Mouse (Mus musculus) intestine, embryonic 14.5 days (tissue): ENCODE results near the gene Kcnb1. TPM values are rescaled to one million over a fixed set of nuclear protein-coding genes. Genes with fewer than 3 reads are reported as not detected.
"Not testable (repeated sequence)": the region's sequence is repeated elsewhere in the genome, so short reads cannot be mapped to it uniquely, and the experiment has no call there.

ENCODE experiments used
- ATAC-seq: fragments of 200-750 bp; cut with Nextera tagmentation; replicated peaks from 2 replicates; pipeline ENCODE4 v1.8.0; 2017; ENCODE audit warnings: low read depth, moderate number of reproducible peaks, moderate TSS enrichment, moderate library complexity; ENCODE audit not compliant: low FRiP score, low TSS enrichment
- DNase-seq: peaks from one replicate; pipeline ENCODE4 v3.0.0-alpha.2; 2018; ENCODE audit warnings: low spot score
- H3K27ac ChIP-seq: fragments of 300-500 bp; sonication (generic); 2 replicates; pipeline ENCODE4 v1.5.1; 2014; ENCODE audit warnings: low read depth, mild to moderate bottlenecking, control low read depth
- H3K27me3 ChIP-seq: fragments of 300-500 bp; sonication (generic); replicated peaks from 2 replicates; pipeline ENCODE4 v1.6.1; 2014; ENCODE audit warnings: low read length, control low read depth; ENCODE audit not compliant: control insufficient read depth, insufficient read depth
- H3K36me3 ChIP-seq: fragments of 300-500 bp; sonication (generic); 2 replicates; pipeline ENCODE4 v1.6.1; 2014; ENCODE audit warnings: low read length, control low read depth; ENCODE audit not compliant: control insufficient read depth, insufficient read depth
- H3K4me1 ChIP-seq: fragments of 300-500 bp; sonication (generic); replicated peaks from 2 replicates; pipeline ENCODE4 v1.6.1; 2014; ENCODE audit warnings: low read length, control low read depth, mixed read lengths; ENCODE audit not compliant: control insufficient read depth, insufficient read depth
- H3K4me2 ChIP-seq: fragments of 300-500 bp; sonication (generic); 2 replicates; pipeline ENCODE4 v1.6.1; 2014; ENCODE audit warnings: low read length
- H3K4me3 ChIP-seq: fragments of 300-500 bp; sonication (generic); 2 replicates; pipeline ENCODE4 v1.5.1; 2014; ENCODE audit warnings: low read depth, low read length, control low read depth, mixed read lengths
- H3K9ac ChIP-seq: fragments of 300-500 bp; sonication (generic); 2 replicates; pipeline ENCODE4 v1.6.1; 2014; ENCODE audit warnings: mild to moderate bottlenecking, low read length
- H3K9me3 ChIP-seq: fragments of 300-500 bp; sonication (generic); 2 replicates; pipeline ENCODE4 v1.6.1; 2016; ENCODE audit warnings: low read length, control low read depth; ENCODE audit not compliant: control insufficient read depth
- WGBS: fragments of 180-500 bp; shearing (Covaris S2); extraction: QIAGEN DNeasy Blood & Tissue Kit; methylation state at CpG from one replicate; pipeline ENCODE4 v1.1.7; 2014; 5-methylcytosine and 5-hydroxymethylcytosine counted together
- polyA plus RNA-seq: library from polyadenylated mRNA; unstranded; fragments of >200 nt; fragmentation: Nextera tagmentation; extraction: Ambion mirVana; gene quantifications from 2 replicates; pipeline ENCODE4 v1.2.1, GENCODE M21; 2014

The Kcnb1 gene
- polyA plus RNA-seq, 1 experiment from 2014 or later: 1.9 TPM

DNA sequence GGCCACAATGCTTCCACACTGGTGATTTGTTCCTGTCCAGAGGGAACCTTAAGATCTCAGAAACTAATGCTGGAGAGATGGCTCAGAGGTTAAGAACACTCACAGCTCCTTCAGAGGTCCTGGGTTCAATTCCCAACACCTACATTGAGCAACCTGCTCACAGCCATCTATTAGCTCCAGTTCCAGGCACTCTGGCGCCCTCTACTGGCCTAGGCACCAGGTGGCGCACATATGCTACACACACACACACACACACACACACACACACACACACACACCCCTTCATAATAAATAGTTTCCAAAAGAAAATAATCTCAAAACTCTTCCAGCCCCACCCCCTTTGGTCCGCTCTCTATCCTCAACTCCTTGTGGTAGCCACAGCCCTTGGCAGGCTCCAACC lies 23.1 kb upstream of the Kcnb1 start:
- Histone ChIP-seq H3K9ac (no peak overlapping the region), H3K9me3 (no peaks in the 10 kb centered on the region), H3K27ac (no peak overlapping the region), H3K4me3 (no peak overlapping the region), H3K36me3 (0 out of 2 replicates have a peak, but pooled peaks cover 7% of the 10 kb centered on the region), H3K4me2 (no peak overlapping the region), H3K27me3 (no peaks in the 10 kb centered on the region), H3K4me1 (no peaks in the 10 kb centered on the region)
- WGBS: 97% methylated on average over 3 of the region's 3 CpGs
- no peak for DNase-seq
- no peak for ATAC-seq

GRCm38 (mm10) chr2:167212551-167212950 lies 22.6 kb upstream of the Kcnb1 start:
- ATAC-seq: no peak

DNA sequence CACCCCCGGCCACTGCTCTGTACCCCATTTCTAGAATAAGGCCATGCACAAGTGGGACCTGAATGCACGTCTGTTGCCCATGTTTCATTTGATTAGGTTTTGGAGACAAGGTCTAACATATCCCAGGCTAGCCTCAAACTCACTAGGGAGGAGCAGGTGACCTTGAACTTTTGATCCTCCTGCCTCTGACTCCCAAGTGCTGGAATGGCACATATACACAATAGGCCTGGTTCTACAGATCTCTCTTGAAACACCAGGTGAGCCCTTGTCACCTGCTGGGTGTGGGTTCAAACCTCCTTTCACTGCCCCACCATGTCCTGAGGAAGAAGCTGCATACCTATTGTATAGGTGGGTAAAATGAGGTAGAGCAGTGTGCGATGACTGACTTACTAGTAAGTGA lies 22.1 kb upstream of the Kcnb1 start:
- Histone ChIP-seq H3K27me3 (no peaks in the 10 kb centered on the region), H3K27ac (no peak overlapping the region), H3K9me3 (no peaks in the 10 kb centered on the region), H3K4me2 (no peak overlapping the region), H3K4me3 (no peak overlapping the region), H3K9ac (no peak overlapping the region), H3K36me3 (0 out of 2 replicates have a peak, but pooled peaks cover 3% of the 10 kb centered on the region), H3K4me1 (no peaks in the 10 kb centered on the region)
- no peak for DNase-seq
- ATAC-seq: no peak
- WGBS: 86% methylated on average over 3 of the region's 3 CpGs

More at GRCm38 (mm10) chr2:167212551-167212950, 22.6 kb upstream of the Kcnb1 start:
- no peaks in the 10 kb centered on the region for H3K27me3 ChIP-seq
- H3K27ac ChIP-seq: no peak overlapping the region
- no peaks in the 10 kb centered on the region for H3K9me3 ChIP-seq
- no peak overlapping the region for H3K9ac ChIP-seq
- 0 out of 2 replicates have a peak, but pooled peaks cover 5% of the 10 kb centered on the region for H3K36me3 ChIP-seq
- H3K4me2 ChIP-seq: no peak overlapping the region
- DNase-seq: no peak
- no peak overlapping the region for H3K4me3 ChIP-seq
- 87% methylated on average over 6 of the region's 6 CpGs for WGBS
- H3K4me1 ChIP-seq: no peaks in the 10 kb centered on the region

DNA sequence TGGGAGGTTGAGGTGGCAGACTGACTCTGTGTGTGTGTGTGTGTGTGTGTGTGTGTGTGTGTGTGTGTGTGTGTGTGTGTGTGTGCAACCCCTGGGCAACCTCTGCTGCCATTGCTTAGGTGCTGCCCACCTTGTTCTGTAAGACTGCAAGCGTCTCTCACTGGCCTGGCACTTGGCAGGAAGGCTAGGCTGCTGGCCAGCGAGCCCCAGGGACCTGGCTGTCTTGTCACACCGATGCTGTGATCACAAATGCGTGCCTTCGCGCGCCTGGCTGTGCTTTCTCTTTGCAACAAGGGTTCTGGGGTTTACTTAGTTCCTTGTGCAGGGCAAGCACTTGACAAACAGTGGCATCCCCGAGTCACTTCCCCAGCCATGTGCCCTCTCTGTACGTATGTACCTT lies 19.9 kb upstream of the Kcnb1 start:
- H3K9ac ChIP-seq: no peak overlapping the region
- no peaks in the 10 kb centered on the region for H3K27me3 ChIP-seq
- ATAC-seq (no peak), DNase-seq (no peak)
- no peaks in the 10 kb centered on the region for H3K4me1 ChIP-seq
- no peak overlapping the region for H3K4me3 ChIP-seq
- no peak overlapping the region for H3K4me2 ChIP-seq
- no peak overlapping the region for H3K27ac ChIP-seq
- no peaks in the 10 kb centered on the region for H3K9me3 ChIP-seq
- H3K36me3 ChIP-seq: 0 out of 2 replicates have a peak, but pooled peaks cover 3% of the 10 kb centered on the region
- WGBS: 81% methylated on average over 9 of the region's 9 CpGs

- H3K9ac ChIP-seq: no peak overlapping the region
- 64% methylated on average over 3 of the region's 3 CpGs for WGBS
- no peak overlapping the region for H3K4me2 ChIP-seq
- no peak for ATAC-seq
- H3K27me3 ChIP-seq: no peaks in the 10 kb centered on the region
- H3K9me3 ChIP-seq: no peaks in the 10 kb centered on the region
- H3K36me3 ChIP-seq: no peaks in the 10 kb centered on the region
- H3K4me3 ChIP-seq: no peak overlapping the region
- H3K27ac ChIP-seq: no peak overlapping the region
- no peaks in the 10 kb centered on the region for H3K4me1 ChIP-seq
- no peak for DNase-seq
Measured at GRCm38 (mm10) chr2:167208984-167209383, 19.0 kb upstream of the Kcnb1 start.

GRCm38 (mm10) chr2:167205918-167206629 lies 16.1 kb upstream of the Kcnb1 start:
- no peak overlapping the region for H3K27ac ChIP-seq
- H3K4me1 ChIP-seq: no peaks in the 10 kb centered on the region
- WGBS: 89% methylated on average over 18 of the region's 18 CpGs
- H3K36me3 ChIP-seq: no peaks in the 10 kb centered on the region
- DNase-seq (no peak), ATAC-seq (no peak)
- no peaks in the 10 kb centered on the region for H3K27me3 ChIP-seq
- H3K4me3 ChIP-seq: no peak overlapping the region
- H3K9me3 ChIP-seq: no peaks in the 10 kb centered on the region
- H3K4me2 ChIP-seq: no peak overlapping the region
- no peak overlapping the region for H3K9ac ChIP-seq

GRCm38 (mm10) chr2:167204686-167205085 lies 14.7 kb upstream of the Kcnb1 start:
- WGBS: 88% methylated on average over 5 of the region's 5 CpGs
- H3K9me3 ChIP-seq, H3K4me1 ChIP-seq, DNase-seq, H3K36me3 ChIP-seq, H3K27ac ChIP-seq, H3K4me2 ChIP-seq, H3K9ac ChIP-seq, H3K4me3 ChIP-seq, H3K27me3 ChIP-seq, ATAC-seq: not testable (repeated sequence)

DNA sequence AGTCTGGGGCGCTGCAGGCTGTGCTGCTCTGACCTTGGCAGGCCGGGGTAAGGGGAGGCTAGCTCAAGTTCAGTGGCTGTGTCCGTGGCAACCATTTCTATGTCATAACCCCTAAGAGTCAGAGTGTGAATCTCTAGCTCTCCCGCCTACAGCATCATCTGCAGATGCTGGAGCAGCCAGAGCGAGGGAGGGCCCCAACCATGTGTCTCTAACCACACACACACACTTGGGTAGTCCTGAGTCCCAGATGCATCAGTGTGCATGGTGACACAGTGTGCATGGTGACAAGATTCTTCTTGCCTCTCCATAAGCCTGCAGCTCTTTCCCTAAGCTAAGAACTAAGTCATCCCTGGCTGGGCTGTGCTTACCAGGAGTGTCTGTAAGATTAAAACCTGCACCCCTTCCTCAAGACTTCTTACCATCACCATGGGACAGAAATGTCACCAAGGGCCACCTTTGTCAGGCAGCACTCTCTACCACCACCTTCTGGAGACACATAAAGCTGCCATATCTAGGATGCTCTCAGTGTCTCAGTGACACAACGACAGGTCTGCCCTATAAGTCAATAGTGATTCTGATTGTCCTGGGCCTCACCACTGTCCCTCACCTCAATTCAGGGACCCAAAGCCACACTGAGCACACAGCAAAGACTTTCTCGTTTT lies 13.7 kb upstream of the Kcnb1 start:
- Histone ChIP-seq H3K9me3 (no peaks in the 10 kb centered on the region), H3K4me3 (no peak overlapping the region), H3K9ac (no peak overlapping the region), H3K4me1 (no peaks in the 10 kb centered on the region; the same call in 1 of the 2 replicates), H3K27ac (no peak overlapping the region), H3K27me3 (no peaks in the 10 kb centered on the region), H3K4me2 (no peak overlapping the region), H3K36me3 (no peaks in the 10 kb centered on the region)
- ATAC-seq (no peak), DNase-seq (no peak)
- WGBS: 79% methylated on average over 7 of the region's 7 CpGs
